Mouse (Mus musculus): ENCODE data around the gene Olfr61.
"Not testable (repeated sequence)": the region's sequence is repeated elsewhere in the genome, so short reads cannot be mapped to it uniquely, and the experiment has no call there.

Olfr61 gene

GRCm38 (mm10) chr7:140628670-140629069 lies at the start of gene Olfr61:
Olfr61 (plus strand) TSS chr7:140628970.
- DNase-seq (ENCODE audit: low spot score in 2 of 2), result not testable (repeated sequence)

DNA sequence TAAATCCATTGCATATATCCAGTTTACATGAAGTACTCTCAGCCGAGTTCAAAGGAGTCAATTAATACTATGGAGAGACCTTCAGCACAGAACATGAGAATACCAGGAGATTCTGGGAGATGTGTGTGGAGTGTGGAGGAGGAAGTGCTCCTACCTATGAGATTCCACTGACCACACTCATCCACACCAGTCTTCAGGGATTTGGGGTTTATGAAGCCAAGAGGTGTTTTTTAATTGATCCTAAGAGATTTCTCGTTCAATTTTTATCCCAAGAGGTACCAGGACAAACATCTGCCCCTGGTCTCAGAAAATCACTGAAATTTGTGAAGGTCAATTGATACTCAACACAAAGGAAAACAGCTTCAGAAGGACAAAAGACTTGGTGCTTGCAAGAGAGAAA lies 27.8 kb upstream of the Olfr61 start, which contains the start of gene Olfr46:
TSS of gene Olfr46 (plus strand) at position 301 of the 400 bp plus-strand sequence.
- DNase-seq (ENCODE audit: low spot score in 2 of 2), result not testable (repeated sequence)

DNA sequence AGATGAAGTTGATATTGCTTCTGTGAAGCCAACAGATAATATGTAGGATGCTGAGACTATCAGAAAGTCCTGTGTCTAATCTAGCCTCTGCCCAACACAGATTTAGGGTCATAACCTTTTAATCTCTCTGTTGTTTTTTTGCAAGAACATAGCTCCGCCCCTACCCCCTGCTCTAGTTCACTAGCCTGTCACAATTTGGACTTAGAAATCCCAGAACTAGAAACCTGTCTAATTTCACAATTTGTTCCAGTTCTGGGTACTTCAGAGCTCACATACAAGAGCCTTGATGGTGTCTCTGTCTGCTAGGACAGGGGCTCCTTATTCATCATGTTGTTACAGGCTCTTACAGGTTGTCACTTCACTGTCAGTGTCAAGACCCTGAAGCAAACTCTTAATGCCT lies 1.8 kb downstream of the Olfr61 start:
- DNase-seq (ENCODE audit: low spot score in 2 of 2), result no peak

DNA sequence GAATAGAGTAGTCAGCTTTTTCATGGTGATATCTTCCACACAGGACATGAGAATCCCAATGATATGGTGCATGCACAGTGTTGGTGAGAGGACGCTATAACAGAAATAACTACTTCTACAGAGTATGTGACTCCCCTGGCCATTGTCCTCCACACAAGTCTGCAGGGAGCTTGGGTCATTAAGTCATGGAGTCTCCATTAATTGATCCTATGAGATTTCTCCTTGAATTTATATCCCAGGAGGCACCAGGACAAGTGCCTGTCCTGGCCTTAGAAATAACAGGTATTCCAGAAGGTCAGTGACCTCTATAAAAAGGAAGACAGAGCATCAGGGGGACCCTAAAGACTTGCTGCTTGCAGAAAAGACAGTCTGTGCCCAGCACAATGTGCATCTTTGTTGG lies 17.4 kb downstream of the Olfr61 start, which contains the start of gene Olfr53:
TSS of gene Olfr53 (plus strand) at position 301 of the 400 bp plus-strand sequence.
- DNase-seq (ENCODE audit: low spot score in 2 of 2), result no peak

- no peak for DNase-seq (ENCODE audit: low spot score in 2 of 2)
Observed at GRCm38 (mm10) chr7:140659630-140660029, 30.9 kb downstream of the Olfr61 start, which contains the start of gene Olfr539. Olfr539 (plus strand) TSS chr7:140659930.

DNA sequence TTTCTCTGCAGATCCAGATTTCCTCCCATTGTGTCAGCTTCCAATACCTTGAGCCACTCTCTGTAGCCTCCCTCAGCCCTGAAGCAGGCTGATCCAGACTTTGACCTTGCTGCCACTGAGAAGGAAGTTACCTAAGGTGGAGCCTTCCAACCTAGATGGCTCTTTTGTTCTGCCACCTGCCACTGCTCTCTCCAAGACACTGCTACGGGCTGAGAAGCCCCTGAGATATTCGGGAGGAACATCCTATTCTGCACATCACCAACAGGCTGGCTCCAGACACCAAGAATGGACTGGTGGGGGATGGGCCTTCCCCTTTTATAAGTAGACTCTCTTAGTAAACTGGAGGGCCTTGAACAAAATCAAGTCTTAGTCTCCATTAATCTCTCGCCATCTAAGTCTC lies 41.9 kb downstream of the Olfr61 start:
- not testable (repeated sequence) for DNase-seq (ENCODE audit: low spot score in 2 of 2)

- DNase-seq (ENCODE audit: low spot score in 2 of 2), result no peak
Observed at GRCm38 (mm10) chr7:140675863-140676262, 47.1 kb downstream of the Olfr61 start.

DNA sequence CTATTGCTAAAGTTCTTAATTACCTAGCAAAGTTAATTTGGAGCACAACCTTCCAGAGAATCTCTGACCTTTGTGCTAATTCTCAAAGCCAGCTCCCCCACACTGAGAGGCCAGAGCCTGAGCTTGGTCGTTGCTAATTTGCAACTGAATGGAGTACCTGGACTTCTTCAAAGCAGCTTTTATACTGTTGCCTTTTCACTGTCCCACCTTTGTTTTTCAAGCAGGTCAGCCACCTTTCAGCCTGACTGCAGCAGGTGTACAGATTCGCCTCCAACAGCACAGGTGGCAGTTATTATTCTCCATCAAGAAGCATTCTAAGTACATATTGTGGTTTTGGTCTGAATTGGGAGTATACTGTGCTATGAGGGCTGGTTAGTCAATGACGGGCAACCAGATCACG lies 50.8 kb downstream of the Olfr61 start:
- DNase-seq (ENCODE audit: low spot score in 2 of 2), result not testable (repeated sequence)

- no peak for DNase-seq (ENCODE audit: low spot score in 2 of 2)
Observed at GRCm38 (mm10) chr7:140681651-140682050, 52.9 kb downstream of the Olfr61 start, which contains the start of gene Olfr45. Olfr45 (plus strand) TSS chr7:140681951.
